Mouse (Mus musculus): ENCODE data around the gene Igf1r.

Gene Igf1r

DNA sequence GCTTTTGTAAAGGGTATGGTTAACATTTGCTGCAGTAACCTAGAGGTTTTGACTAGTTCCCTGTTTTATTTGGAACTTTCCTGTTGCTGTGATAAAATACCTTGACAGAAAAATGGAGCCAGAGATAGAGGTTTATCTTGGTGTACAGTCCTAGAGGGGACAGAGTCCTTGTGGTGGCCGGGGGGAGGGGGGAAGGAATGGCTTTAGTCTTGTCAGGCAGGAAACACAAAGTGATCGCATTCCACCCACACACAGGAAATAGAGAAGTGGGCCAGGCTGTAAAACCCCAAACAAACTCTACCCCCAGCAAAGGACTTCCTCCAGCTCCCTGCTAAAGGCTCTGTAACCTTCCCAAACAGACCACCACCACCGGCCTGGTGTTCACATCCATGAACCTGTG is 211.4 kb downstream of the Igf1r start:
- CTCF ChIA-PET, result no interaction called here

DNA sequence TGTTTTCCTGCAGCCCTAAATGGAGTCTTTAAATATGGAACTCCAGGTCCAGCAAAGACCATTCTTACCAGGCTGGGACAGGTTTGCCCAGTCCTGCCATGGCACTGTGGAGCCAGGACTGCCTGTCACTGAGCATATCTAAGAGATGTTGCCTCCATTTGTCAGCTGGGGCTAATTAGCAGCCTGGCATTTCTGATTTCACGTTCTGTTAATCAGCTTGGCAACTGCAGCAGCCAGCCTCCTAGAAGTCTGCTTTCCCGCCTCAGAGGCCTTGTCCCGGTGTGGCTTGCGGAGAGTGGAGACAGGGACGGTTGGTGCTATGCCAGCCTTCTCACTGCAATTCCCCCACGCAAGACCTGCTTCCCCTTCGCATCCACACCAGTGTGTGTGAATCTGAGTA is 220.1 kb downstream of the Igf1r start:
- CTCF ChIA-PET, result no interaction called here

DNA sequence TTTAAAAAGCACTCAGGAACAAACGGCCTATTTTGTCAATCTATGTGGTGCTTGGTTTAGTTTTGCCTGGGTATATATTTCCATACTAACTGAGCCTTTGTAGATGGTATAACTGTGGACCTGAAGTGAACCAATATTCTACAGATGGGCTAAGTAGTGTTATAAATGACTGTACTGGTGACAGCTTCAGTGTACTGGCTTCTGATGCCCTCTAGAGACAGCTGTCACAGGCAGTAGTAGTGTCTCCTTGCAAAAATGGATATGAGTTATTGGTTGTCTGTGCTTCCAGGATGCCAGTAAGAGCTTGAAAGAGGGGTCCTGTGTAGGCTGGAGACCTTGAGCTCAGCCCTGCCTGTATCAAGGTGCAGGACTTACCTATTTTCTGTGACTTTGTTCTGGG is 227.0 kb downstream of the Igf1r start:
- CTCF ChIA-PET, result interaction anchor here (0.6 to 1.1 kb wide), 3 partner anchors 24 to 318 kb away, joined by 3 to 10 read pairs (median 5); no protein-coding TSS in a partner anchor

DNA sequence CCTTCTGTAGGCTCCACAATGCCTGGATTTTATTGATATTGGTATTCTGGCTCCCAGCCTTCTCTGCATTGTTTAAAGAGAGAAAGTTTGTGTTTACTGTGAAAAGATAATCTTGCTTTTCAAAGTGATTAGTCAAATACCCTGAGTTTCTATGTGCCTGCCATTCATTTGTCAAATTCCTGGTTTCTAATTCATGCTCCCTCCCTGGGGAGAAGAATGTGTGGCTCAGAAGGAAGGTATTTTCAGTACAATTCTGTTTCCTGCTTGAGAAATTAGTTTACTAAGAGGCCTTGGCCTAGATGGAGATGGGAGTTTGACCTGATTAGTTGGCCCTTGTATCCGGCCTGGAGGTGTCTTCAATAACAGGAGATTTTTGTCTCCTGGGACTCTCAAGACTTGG is 228.5 kb downstream of the Igf1r start:
- CTCF ChIA-PET, result no interaction called here

DNA sequence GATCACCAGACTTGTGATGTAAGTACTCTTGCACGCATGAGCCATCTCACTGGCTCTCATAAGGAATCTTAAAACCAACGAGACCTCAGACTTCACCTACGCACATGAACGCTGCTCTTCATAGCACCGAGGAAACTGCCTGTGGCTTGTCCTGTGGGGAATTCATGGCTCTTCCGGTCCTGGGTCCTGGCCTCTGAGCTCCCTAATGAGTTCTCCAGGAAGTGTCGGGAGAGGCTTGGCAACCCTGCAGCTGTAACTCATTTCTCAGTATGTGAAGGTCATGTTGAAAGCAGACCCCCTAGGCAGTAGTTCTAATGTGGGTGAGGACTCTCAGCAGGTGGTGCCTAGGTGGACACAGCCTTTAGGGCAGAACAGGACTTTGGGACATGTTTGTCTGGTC is 229.4 kb downstream of the Igf1r start:
- CTCF ChIA-PET, result interaction anchor here (0.7 kb wide), 1 partner anchor 16 kb away, joined by 3 read pairs; no protein-coding TSS in a partner anchor

DNA sequence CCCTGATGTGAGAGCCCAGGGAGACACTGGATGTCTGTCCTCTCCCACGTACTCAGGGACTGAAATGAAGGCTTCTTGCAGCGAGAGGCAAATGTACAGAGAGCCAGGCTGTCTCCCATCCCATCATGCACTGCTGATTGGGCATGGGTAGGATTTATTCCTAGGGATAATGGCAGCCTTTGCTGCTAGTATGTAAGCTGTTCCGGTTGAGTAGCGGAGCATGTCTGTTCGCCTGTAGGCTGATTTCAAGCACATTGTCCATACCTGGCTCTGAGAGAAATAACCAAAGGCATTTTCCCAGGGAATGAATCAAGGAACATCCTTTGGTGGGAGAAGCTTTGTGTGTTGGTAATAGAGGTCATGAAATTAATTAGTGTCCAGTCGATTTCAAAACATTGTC is 230.1 kb downstream of the Igf1r start:
- CTCF ChIA-PET, result interaction anchor here (0.6 to 0.7 kb wide), 2 partner anchors 17 to 95 kb away, joined by 3 read pairs; no protein-coding TSS in a partner anchor

DNA sequence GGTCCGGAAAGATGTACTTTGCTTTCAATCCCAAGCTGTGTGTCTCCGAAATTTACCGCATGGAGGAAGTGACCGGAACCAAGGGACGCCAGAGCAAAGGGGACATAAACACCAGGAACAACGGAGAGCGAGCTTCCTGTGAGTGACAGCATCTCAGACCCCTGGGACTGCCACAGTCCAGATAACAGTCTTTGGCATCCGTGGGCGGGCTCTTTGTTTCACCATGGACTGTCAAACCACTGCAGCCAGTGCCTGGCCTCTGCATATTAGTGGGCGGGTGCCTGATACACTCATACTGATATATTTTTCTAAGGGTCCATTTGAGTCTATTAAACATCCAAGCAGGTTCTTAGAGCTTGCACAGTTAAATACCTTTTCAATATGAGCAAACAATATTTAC is 230.8 kb downstream of the Igf1r start:
- CTCF ChIA-PET, result no interaction called here

DNA sequence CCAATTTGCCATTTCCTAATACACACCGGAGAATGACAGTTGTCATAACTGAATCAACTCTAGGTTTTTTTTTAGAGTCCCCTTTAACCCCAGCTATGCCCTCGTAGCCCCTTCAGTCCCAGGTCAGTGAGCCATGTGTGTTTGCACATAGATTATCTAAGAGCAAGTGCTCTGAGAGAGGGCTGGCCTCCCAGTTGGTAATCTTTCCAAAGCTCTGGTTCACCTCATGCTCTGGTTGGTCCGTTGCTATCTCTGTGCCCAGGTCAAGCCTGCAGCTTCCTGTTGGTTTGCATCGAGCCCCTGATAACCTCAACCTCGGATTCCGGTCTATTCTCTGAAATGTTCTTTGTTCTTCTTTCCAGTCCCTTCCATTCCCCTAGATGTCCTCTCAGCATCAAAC is 236.6 kb downstream of the Igf1r start:
- CTCF ChIA-PET, result no interaction called here

DNA sequence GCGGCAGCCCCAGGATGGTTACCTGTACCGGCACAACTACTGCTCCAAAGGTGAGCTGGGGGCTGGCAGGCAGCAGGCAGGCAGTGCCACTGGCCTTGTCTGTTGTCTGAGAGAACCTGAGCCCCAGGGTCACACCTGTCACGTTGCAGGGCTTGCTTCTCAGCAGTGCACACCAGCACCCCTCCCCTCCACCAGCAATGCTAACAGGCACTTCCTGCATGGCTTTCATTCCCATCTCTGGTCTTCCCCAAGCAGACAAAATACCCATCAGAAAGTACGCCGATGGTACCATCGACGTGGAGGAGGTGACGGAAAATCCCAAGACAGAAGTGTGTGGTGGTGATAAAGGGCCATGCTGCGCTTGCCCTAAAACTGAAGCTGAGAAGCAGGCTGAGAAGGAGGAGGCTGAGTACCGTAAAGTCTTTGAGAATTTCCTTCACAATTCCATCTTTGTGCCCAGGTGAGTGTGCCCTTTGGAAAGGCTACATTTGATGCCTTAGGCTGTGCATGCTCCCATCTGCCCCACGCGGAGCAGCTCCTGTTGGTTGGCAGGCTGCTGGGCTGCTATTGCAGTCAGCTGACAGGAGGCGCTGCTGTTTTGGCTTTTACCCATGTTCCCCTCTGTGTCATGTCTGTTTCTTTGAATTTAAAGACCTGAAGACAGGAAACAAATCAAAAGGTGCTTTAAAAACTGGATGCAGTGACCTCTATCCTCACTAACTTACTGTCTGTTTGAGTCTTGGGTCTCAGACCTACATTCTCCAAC is 237.2 kb downstream of the Igf1r start:
- CTCF ChIA-PET, result no interaction called here

DNA sequence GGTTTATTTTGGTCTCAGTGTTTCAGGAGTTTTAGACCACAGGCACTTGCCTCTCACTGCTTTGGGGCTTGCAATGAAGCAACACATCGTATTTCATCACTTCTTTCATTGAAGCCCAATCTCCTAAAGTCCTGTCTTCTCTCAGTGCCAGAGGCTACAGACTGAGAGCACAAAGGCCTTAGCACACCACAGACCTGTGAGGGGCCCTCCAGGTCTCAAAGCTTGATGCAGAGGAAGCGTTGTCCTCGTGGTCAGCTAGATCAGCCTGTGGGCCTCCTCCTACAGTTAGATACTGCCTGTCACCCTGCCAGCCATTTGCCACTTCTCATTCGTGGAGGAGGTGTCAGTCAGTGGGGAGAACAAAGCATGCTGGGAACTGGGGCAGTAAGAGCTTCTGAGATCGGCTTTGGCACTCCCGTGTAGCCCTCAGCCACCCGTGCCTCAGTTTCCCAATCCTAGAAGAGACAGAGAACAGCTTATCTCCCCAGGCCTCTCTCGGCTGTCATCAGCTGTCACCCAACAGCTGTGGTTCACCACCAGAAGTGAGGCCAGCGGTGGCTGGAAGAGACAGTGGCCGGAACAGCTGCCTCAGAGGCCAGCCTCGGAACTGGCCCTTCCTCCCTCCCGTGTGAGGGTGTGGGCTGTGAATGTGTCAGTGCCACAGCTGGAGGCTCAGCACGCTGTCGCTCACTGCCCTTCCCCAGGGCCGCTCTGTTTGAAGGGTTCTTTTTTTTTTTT is 241.5 kb downstream of the Igf1r start:
- CTCF ChIA-PET, result no interaction called here

DNA sequence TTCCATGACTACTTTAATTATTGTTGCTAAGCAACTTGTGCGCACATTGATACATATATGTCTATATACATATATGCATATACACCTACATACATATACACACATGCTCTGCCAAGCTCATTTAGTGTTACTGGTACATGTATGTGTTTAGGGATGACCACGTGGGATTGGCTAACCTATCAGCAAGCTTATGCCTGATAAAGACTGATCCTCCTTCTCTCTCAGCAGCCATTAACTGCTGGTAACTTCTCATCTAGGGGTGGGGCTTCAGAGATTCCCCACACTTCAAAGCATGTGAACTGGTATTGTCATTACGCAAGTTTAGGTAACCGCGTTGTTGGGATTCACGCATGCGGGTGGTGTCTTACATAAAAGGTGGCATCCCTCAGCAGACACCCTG is 247.0 kb downstream of the Igf1r start:
- CTCF ChIA-PET, result no interaction called here

DNA sequence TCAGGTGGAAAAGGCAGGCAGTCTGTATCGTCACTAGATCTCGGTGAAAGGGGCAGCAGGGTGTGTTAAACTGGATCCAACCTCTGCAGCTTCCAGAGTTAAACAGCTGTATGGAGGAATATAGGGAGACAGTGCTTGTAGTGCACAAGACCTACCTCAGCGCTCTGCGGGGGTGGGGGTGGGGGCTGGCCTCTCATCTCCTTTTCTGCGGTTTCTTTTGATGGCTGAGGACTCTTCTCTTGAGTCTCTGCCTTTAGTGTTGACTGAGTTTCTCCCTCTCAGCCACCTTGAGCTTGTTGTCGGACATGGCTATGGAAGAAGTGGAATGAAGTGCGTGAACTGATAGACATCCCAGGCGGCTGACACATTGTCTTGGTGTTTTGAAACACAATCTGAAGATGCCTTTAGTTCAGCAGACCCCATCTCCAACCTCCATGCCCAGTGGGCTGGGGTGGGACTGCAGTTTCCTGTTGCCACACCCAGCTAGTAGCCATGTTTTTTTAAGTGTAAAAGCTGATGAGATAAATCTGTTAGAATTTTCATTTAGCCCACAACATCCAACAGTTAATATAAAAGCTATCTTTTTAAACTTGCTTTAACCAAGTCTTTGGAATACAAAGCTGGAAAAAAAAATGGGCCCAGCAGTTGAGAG is 253.3 kb downstream of the Igf1r start:
- CTCF ChIA-PET, result no interaction called here

DNA sequence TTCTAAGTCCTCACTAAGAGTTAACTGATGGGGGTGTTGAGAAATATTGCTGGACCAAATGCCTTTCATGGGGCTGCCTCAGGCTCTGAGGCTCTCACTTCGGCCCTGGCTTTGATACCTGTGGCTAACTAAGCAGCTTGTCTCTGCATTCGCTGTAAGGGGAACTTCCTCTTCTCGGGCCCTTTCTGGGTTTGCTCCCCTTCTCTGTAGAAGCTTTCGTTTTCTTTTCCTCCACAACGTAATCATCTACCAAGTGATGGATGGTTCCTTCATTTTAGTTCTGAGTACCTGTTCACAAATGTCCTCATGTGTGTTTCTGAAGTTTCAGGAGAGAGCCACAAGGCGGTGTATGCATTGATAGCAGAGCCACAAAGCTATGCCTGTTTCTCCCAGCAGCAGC is 256.4 kb downstream of the Igf1r start:
- CTCF ChIA-PET, result interaction anchor here (0.5 kb wide), 1 partner anchor 35 kb away, joined by 3 read pairs; no protein-coding TSS in a partner anchor

DNA sequence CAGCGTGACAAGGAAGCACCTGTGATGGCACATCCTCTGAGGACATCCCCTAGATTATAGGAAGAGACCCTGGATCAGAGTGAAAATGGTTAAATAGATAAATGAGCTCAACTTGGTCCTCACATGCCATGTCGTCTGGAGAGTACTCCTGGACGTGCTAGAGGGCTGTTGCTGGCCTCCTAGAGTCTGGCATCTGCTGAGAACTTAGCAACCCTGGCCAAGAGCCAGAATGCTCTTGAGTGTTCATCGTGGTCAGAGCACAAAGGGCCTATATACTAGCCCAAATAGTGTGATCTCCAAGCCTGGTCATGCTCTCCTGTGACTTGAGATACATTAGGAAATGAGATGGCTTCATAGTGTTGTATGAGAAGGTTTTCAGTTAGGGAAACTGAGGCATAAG is 257.8 kb downstream of the Igf1r start:
- CTCF ChIA-PET, result no interaction called here

DNA sequence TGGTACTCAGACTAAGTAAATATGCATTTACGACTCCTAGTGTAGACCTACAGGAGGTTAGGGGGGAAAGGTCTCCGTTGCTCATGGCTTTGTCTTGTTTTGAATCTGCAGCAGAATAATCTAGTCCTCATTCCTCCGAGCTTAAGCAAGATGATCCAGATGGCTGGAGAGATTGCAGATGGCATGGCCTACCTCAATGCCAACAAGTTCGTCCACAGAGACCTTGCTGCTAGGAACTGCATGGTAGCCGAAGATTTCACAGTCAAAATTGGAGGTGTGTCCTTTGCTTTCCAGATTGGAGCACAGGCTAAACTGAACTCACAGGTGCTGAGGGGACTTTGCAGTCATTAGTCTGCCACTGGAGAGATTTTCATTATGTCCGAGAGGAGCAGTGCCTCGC is 259.3 kb downstream of the Igf1r start:
- CTCF ChIA-PET, result no interaction called here

DNA sequence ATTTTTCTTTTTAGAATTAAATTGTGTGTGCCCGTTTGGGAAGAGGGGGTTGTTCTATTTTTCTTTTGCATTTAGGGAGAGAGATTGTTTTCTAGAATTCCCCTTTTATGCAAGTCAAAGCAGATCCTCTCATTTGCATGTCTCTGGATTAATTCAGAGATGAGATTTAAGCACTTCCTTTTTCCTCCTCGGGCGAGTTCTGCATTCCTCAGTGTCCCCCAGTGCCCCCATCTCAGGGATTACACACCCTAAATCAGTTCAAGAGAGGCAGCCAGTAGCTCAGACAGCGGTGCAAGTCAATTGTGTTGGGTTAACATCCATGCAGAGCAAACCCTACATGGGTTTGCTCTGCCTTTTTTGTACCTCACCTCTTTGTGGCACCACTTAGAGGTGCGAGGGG is 261.2 kb downstream of the Igf1r start:
- CTCF ChIA-PET, result no interaction called here

DNA sequence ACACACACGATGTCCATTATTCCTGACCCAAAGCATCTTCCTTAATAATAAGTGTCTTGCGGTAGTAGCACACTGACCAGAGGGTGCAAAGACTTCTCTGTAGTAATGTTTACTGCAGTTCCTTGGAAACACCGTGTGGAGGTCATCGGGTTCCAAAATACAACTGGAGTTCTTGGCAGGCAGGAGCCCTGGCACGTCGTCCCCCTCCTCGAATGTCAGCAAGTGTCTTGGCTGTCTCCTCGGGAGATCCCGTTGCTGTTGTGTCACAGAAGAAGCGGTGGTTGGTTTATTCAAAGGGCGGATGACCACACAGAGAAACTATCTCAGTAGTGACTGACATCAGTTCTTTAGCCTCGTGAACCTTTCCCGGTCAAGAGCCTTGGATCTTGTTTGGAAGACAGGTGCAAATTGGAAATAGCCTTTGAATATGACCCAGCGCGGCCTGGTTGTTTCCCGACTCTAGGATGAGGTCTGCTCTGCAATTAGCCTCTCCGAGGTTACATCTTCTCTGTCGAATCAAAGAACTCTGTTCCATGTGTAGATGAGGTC is 263.0 kb downstream of the Igf1r start:
- CTCF ChIA-PET, result no interaction called here

DNA sequence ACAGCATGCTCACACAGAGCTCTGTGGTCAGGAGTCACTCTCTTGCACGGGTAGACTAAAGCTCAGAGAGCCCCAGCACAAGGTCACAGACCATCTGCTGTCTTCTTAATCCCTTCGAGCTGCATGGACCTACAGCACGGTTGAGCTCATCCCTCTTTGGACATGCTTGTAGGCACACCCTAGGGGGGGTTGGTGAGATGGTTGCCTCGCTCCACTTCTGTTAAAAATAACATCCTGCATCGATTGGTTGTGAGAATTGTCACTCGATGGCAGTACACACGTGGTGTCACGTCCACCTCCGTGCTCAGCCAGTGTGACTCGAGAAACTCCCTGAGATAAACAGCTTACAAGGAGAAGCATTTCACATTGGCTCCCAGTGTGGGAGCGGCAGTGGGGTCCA is 266.3 kb downstream of the Igf1r start:
- CTCF ChIA-PET, result interaction anchor here (0.6 kb wide), 1 partner anchor 1266 kb away, joined by 4 read pairs; no protein-coding TSS in a partner anchor

DNA sequence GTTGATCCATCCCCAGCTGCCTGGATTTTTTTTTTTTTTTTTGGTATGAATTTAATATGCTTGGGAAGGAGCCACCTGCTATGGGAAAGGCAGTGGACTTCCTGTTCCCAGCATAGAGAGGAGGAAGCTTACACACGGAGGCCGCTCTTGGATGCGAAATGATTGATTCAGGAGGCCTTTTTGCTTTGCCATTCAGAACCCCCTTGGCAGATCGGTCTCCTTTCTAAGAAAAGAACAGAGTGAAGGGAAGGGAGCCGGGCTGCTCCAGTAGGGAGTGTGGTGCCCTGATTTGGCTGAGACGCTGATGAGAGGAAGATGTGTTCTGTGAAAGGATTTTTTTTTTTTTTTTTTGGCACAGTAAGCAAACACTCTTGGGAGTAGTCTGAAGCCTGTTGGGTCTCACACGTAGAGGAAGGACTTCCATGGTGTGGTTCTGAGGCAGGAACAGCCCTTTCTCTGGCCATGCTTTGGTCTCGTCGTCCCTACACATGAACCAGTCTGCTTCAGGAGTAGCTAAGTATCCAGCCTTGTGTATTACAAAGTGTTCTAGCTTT is 269.1 kb downstream of the Igf1r start:
- CTCF ChIA-PET, result no interaction called here

DNA sequence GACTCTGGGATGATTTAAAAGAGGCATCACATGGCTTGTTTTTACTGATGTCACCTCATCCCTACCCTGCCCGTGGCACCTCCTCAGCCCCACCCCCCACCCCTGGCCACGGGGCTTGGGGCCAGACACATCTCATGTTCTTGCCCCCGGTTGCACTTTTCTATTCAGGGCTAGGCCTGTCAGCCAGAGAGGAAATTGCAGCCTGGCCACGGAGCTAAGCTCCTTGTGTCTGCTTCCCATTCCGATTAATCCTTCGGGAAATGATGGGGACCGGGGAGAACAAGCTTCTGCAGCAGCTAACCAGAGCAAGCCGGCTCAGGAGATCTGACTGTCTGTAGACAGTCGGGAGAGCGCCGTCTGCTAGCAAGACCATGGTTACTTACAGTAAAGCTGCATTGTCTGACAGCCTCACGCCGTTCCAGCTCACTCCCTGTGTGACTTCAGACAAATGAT is 270.8 kb downstream of the Igf1r start:
- CTCF ChIA-PET, result no interaction called here

DNA sequence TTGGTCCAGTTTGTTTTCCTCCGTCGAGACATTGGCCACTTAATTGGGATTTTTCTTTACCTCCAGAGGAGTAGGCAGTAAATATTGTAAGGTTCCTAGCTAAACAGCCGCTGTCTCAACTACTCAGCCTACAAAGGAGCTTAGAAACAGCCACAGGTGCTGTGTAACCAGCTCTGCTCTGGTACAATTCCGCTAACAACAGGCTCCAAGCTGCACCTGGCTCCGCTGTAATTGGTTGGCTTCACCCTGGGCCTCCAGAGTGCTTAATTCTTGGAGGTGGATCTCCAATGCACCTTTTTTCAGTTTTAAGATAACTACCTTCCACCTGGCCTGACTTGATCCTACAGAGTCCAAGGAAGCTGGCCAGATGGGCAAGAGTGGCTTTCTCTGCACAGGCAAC is 271.4 kb downstream of the Igf1r start:
- CTCF ChIA-PET, result no interaction called here

DNA sequence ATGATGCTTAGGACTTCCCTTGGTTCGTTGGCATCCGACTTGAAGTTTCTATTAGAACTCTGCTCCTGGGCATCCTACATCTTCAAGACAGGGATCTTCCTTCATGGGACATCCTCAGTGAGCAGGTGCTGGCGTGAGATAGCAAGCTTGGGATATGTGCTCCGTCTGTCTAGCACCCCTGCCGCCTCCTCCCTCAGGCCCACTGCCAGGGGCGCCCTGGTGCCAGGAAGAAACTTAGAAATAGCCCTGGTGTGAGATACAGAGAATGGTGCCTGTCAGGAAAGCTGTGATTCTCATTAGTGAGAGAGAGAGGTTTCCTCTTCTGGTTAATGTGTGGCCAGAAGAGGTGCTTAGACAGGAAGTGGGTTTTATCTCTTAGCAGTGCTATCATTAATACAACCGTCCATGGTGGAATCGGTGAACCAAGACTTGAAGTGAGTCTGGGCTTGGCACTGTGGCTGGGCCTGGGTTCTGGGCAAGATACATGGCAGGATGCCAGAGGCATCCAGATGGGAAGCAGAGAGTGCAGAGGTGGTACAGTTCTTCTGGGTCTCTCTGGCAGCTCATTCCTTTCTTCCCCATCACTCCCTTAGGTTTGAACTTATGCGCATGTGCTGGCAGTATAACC is 272.9 kb downstream of the Igf1r start:
- CTCF ChIA-PET, result no interaction called here
